Mouse (Mus musculus): ENCODE results near the gene Nkx1-2.

Gene Nkx1-2

GRCm38 (mm10) chr7:132605689-132606088 is 6.3 kb upstream of the Nkx1-2 start:
- DNase-seq (ENCODE audit: low read depth, low spot score) = no peak

- no peak for DNase-seq (ENCODE audit: low read depth, low spot score)
Measured at GRCm38 (mm10) chr7:132604720-132605119, 5.3 kb upstream of the Nkx1-2 start.

DNA sequence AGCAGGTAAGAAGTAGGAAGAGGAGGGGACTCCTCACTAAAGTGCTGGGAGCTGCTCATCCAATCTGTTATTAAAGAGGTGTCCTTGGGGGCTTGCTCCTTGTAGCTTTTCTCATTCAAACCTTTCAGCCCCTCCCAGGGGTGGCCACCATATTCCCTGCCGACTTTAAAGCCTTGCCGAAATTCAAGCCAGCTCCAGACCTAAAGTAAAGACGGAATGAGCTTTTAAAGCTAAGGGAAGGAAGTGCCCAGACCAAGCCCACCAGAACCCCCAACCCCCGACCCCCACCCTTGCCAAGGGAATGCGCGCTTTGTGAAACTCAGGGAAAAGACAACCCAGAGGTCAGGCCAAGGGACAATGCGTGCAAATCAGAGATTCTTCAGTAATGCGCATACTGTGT is 1.5 kb upstream of the Nkx1-2 start:
- DNase-seq (ENCODE audit: low read depth, low spot score) = no peak

- DNase-seq (ENCODE audit: low read depth, low spot score) = no peak
Measured at GRCm38 (mm10) chr7:132600026-132600425, 589 bp upstream of the Nkx1-2 start.

GRCm38 (mm10) chr7:132597251-132598041 is 2.0 kb downstream of the Nkx1-2 start:
- no peak for DNase-seq (ENCODE audit: low read depth, low spot score)

DNA sequence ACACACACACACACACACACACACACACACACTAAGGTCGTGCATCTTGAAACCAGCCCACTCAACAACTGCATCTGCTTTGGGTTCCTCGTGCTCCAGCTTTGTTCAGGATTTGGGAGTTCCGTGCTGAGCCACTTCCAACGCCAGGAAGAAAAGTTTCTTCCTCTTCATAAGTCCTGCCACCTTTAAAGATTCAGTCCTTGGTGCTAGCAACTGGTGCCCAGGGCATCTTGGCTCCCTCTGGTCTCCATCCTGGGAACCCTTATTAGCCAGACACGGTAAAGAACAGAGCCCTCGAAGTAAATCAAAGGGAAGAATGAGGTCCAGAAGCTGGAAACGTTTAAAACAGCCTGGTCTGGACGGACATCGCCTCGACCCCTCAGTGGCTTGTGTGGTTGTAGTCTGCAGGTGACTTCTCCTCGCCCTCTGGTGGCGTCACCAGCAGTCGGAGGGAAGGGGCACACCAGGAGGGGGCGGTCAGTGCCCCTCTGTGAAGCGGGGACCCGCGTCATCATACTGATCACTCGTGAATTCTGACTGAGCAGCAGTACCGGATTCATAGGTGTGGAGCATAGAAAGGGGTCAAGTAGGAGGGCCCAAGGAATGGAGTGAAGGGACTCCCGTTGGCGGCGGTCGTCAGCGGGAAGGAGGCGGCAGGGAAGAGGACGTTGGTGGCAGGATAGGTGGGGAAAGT is 2.7 kb downstream of the Nkx1-2 start:
- DNase-seq (ENCODE audit: low read depth, low spot score) = no peak

GRCm38 (mm10) chr7:132595787-132596186 is 3.6 kb downstream of the Nkx1-2 start:
- DNase-seq (ENCODE audit: low read depth, low spot score) = no peak

DNA sequence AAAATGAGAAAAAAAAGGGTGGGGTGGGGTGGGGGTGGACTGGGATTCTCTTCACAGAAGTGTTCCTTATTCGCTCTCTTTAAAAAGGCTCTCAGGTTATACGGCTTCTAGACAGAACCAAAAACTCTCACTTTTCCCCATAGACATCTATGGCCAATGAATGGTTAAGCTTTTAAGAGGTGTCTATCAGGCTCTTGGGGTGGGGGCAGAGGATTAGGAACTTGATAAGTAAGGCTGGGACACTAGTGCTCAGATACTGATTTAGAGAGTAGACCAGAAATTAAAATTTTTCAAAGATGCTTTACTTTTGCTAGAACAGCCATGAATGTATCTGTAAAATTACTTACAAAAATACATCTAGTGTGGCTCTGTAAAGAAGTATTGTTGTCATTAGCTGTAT is 5.1 kb downstream of the Nkx1-2 start:
- no peak for DNase-seq (ENCODE audit: low read depth, low spot score)

DNA sequence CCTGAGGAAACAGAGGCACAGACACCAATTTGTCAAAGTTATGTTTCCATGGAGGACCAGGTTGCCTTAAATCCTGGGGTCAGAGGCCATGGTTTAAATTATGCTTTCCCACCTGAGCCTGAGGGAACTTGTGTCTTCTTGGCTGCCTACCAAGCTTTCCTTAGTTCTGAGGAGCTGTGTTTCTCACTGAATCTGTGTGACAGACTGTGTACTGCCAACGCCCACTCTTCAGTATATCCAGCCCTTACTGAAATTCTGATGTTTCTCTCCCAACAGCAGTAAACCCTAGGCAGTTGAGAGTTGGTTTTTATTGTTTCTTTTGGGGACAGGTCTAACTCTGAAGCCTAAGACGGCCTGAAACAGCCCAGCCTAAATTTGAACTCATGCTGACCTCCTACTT is 5.7 kb downstream of the Nkx1-2 start:
- no peak for DNase-seq (ENCODE audit: low read depth, low spot score)

- peak; percentile 9 for DNase-seq (ENCODE audit: low read depth, low spot score)
Measured at GRCm38 (mm10) chr7:132589610-132590009, 9.8 kb downstream of the Nkx1-2 start.

DNA sequence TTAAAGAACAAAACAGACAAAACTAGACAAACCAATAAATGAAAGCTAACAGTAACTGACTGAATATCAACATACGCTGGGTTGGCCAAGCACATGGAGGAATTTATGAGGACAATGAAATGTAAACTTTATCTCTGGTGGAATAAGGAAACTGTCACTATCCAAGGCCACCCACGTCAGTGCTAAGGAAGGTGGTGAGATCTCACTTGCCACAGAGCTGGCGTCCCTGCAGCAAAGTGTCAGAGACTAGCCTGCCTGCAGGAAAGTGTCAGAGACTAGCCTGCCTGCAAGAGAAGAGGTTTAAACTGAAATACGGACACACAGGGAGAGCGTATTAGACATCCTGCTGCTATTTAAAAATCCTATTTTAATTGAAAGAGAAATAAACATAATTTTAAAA is 12.3 kb downstream of the Nkx1-2 start:
- no peak for DNase-seq (ENCODE audit: low read depth, low spot score)

DNA sequence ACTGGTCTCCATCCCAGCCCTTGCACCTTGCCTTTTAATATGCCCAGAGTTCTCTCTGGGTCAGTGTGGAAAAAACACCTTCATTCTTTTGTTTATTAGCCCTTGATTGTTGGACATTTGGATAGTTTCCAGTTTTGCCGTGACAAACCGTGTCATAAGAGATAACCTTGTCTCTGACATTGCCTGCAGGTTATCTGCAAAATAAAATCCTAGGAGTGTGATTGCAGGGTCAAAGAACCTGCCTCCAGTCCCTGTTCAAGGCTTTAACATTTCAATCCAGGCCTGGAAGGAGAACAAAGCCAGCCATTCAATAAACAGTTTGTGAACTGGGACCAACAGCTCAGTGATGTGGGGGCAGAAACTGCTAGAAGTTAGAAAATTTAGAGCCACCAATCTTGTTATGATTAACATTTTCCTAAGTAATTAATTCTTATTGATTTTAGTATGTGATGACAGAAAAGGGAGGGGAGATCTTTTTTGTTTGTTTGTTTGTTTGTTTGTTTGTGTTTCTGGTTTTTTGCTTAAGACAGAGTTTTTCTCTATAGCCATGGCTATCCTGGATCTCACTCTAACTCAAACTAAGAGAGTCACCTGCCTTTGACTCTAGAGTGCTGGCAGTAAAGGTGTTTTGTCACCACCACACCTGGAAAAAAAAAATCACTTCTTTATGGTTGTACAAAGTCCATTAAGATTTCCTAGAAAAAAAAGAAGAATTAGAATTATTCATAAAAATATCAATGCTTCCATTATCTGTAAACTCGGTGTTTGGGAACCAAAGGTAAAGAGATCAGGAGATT is 13.5 kb downstream of the Nkx1-2 start:
- DNase-seq (ENCODE audit: low read depth, low spot score) = no peak

DNA sequence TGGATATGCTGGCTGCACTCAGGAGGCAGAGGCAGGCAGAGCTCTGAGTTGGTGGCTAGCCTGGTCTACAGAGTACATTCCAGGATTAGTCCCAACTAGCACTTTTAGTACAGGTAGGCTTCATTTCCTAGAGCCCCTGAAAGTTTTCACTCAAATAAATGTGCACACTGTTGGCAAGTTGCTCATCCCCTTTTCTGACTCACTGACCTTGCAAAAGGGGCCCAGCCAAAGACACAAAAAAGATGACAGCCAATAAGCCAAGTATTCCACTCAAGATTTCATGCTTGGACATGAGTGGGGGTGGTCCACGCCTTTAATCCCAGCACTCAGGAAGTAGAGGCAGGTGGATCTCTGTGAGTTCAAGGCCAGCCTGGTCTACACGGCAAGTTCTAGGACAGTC is 18.0 kb downstream of the Nkx1-2 start:
- DNase-seq (ENCODE audit: low read depth, low spot score) = no peak

DNA sequence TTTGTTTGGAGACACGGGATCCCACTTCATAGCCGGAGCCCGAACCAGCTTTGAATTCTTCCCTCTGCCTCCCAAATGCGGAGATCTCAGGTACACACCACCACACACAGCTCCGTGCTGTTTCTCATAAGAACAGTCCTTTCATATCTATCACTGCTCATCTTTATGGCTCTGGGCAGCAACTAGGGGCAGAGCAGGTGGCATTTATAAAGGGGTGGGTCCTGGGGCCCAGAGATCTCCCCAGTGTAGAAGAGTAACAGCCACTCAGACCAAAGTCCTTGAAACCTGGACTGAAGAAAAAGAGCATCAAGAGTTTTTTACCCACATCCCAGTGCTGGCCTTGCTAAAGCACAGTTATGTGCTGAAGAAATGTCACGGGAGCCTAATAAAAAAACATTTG is 18.9 kb downstream of the Nkx1-2 start:
- DNase-seq (ENCODE audit: low read depth, low spot score) = no peak

GRCm38 (mm10) chr7:132576891-132577290 is 22.5 kb downstream of the Nkx1-2 start:
- no peak for DNase-seq (ENCODE audit: low read depth, low spot score)

DNA sequence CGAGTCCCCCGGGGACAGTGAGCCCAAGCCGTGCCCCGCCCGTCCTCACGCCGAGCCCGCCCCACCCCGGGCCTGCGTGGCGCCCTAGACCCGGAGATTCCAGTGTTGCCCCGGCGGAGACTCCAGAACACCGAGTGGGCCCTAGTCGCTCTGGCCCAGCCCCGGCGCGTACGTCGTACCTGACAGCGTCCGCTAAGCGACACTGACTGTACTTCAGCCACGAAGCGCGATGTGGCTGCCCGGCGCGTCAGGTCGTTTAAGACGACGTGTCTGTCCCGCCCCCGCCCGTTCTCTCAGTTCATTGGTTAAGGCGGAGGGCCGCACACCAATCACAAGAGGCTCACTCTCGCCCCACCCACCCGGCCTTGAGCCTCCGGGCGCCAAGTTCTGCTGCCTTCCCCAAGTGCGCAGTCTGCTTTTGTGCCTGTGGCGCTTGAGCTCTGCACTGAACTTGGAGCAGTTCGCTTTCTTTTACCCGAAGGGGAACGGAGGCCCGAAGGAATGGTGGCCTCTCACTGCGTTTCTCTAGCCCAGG is 23.3 kb downstream of the Nkx1-2 start, which contains the start of gene Oat:
Gene Oat, minus strand, starts transcription at position 283 of the 535 bp plus-strand sequence.
- peak; percentile 99 for DNase-seq (ENCODE audit: low read depth, low spot score)

DNA sequence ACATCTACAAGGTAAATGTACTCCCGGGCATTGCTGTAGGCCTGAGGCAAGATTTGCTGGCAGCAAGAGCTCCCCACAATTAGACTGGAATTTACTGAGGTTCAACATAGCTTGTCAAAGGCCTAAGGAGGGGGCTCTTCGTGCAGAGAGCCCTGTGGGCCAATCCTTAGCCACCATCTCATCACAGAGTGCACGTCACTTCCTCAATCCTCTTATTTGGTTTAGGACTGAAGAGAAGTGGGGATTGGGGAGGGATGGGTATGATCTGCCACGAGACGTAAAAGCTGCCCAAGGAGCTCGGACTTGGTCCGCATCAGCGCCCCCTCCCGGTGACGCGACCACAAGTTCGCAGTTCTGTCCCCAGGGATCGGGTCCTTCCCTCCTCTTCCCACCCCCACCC is 23.8 kb downstream of the Nkx1-2 start:
- DNase-seq (ENCODE audit: low read depth, low spot score) = peak; percentile 93

DNA sequence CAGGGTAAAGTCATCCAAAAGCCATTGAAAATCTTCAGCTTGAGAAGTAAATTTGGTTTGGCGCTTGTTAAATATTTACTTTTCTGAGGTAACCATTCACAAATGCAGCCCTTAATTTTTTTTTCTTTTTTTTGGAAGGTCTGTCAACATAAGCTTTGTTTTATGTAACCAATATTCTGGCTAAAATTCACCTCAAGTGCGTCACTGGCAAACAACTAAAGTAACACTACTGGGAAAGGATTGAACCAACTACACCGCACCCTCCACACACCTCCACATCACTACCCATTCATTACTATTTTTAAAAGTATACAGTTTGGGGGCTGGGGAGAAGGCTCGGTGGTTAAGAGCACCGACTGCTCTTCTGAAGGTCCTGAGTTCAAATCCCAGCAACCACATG is 24.8 kb downstream of the Nkx1-2 start:
- DNase-seq (ENCODE audit: low read depth, low spot score) = no peak

DNA sequence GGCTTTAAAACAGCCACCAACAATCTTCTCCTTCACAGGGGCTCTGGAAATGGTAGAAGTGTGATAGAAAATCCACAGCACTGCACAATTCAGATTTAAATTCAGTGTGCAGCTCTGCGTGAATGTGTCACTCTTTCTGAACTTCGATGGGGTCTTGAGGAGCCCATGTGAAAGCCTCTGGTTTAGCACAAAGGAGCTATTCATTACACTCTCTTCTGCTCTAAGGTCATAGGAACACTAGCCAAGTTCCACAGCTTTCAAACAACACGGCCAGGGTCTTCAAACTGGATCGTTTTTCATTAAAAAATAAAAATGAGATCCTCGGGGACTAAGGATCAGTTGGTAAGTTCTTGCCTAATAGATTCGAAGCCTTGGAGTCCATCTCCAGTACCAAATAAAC is 26.2 kb downstream of the Nkx1-2 start:
- no peak for DNase-seq (ENCODE audit: low read depth, low spot score)

DNA sequence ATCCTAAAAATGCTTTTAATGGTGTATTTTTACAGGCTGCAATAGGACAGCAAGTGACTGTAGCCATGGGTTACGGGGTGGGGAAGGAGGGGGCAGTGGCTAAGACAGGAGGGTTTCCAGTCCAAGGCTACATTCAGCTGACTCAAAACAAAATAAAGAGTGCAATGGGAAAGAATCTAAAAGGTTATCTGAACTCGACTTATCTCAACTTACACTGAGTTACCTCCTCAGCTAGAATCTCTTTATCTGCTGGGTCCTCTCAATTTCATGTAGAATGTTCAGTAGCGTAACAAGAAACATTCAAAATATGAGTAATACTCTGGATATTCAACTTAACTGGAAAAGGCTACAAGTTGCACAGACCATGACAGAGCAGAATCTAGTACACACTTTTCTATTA is 26.7 kb downstream of the Nkx1-2 start:
- peak; percentile 44 for DNase-seq (ENCODE audit: low read depth, low spot score)

DNA sequence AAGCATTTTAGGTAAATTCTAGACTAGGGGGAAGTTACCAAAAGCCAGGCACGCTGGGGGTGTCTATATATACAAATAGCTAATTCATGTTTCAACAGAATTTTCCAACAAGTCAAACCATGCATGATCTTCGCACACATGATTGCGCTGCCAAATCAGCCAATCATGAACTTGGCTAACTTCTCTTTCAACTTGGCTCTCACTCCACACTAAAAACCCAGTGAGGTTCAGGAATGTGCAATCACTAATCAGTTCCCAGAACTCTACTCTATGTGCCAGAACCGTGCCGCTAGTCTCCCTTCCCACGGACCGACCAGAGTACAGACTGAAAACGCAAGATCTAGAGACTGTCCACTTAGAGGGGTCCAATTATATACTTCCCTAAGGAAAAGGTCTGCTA is 28.0 kb downstream of the Nkx1-2 start:
- no peak for DNase-seq (ENCODE audit: low read depth, low spot score)

GRCm38 (mm10) chr7:132570071-132570470 is 29.4 kb downstream of the Nkx1-2 start:
- DNase-seq (ENCODE audit: low read depth, low spot score) = no peak
